Mouse (Mus musculus) erythroblast, adult 5-6 weeks (primary cell): Measurements from ENCODE around the gene Capsl. TPM values are rescaled to one million over a fixed set of nuclear protein-coding genes. Genes with fewer than 3 reads are reported as not detected.

Source experiments
- ATAC-seq: replicated peaks from 2 replicates; pipeline ENCODE4 v1.8.0; 2016; ENCODE audit warnings: moderate number of reproducible peaks, mild to moderate bottlenecking, moderate TSS enrichment, inconsistent platforms; ENCODE audit not compliant: poor library complexity, low FRiP score, severe bottlenecking
- total RNA-seq, 2 experiments: library from RNA; stranded (forward) in 1 of 2; stranded (reverse) in 1 of 2; fragments of 150-400 nt in 1 of 2; fragments of 200-764, 138-1000 nt in 1 of 2; gene quantifications; 2 replicates each; pipeline versions ENCODE4 v1.2.3 to v1.2.4; 2015 to 2017; ENCODE audit warnings: low replicate concordance in 2 of 2

Gene Capsl
- not detected in 2 replicates for total RNA-seq (2015; ENCODE audit: low replicate concordance)
- total RNA-seq (2017; ENCODE audit: low replicate concordance), result not detected in 2 replicates

- no peak for ATAC-seq
These were observed at the start of gene Capsl for GRCm38 (mm10) chr15:9435534-9436180. Gene Capsl, plus strand, starts transcription at chr15:9436028.

GRCm38 (mm10) chr15:9409475-9409874 lies 26.4 kb upstream of the Capsl start:
- no peak for ATAC-seq

- no peak for ATAC-seq
These were observed 14.7 kb upstream of the Capsl start for GRCm38 (mm10) chr15:9421163-9421562.

GRCm38 (mm10) chr15:9427849-9428248 lies 8.0 kb upstream of the Capsl start:
- no peak for ATAC-seq

- ATAC-seq, result no peak
These were observed 6.0 kb upstream of the Capsl start for GRCm38 (mm10) chr15:9429843-9430242.

- no peak for ATAC-seq
These were observed 16.2 kb downstream of the Capsl start for GRCm38 (mm10) chr15:9451999-9452398.

- no peak for ATAC-seq
These were observed 17.0 kb downstream of the Capsl start for GRCm38 (mm10) chr15:9452842-9453241.

GRCm38 (mm10) chr15:9454198-9454597 lies 18.4 kb downstream of the Capsl start:
- no peak for ATAC-seq

GRCm38 (mm10) chr15:9455241-9455640 lies 19.4 kb downstream of the Capsl start:
- ATAC-seq, result peak; percentile 74

GRCm38 (mm10) chr15:9463521-9464027 lies 27.7 kb downstream of the Capsl start:
- ATAC-seq, result peak; percentile 49; the same call in 1 of the 2 replicates

- no peak for ATAC-seq
These were observed 28.2 kb downstream of the Capsl start for GRCm38 (mm10) chr15:9464039-9464438.

- no peak for ATAC-seq
These were observed 35.3 kb downstream of the Capsl start for GRCm38 (mm10) chr15:9471053-9471685.

- ATAC-seq, result no peak
These were observed 36.3 kb downstream of the Capsl start for GRCm38 (mm10) chr15:9472167-9472566.

- ATAC-seq, result peak; percentile 95
These were observed 36.8 kb downstream of the Capsl start for GRCm38 (mm10) chr15:9472618-9473017.

- ATAC-seq, result 0 out of 2 replicates have a peak, but pooled peaks have one; percentile 58
These were observed 37.4 kb downstream of the Capsl start for GRCm38 (mm10) chr15:9473188-9473587.

GRCm38 (mm10) chr15:9489417-9490118 lies 53.7 kb downstream of the Capsl start:
- ATAC-seq, result peak; percentile 64

- ATAC-seq, result no peak
These were observed 56.2 kb downstream of the Capsl start for GRCm38 (mm10) chr15:9492077-9492476.
